Mouse (Mus musculus) intestine, embryonic 15.5 days (tissue): ENCODE data around the gene Arid3a. TPM values are rescaled to one million over a fixed set of nuclear protein-coding genes. Genes with fewer than 3 reads are reported as not detected.
A peak's percentile ranks its signal among the peaks of the same experiment; 100 is the strongest.

Experiments used
- ATAC-seq: fragments of 200-750 bp; cut with Nextera tagmentation; 2 replicates; pipeline ENCODE4 v1.8.0; 2017; ENCODE audit warnings: moderate TSS enrichment, moderate library complexity
- H3K27ac ChIP-seq: fragments of 300-500 bp; sonication (generic); 2 replicates; pipeline ENCODE4 v1.5.1; 2015; ENCODE audit warnings: mild to moderate bottlenecking, inconsistent platforms
- H3K27me3 ChIP-seq: fragments of 300-500 bp; sonication (generic); replicated peaks from 2 replicates; pipeline ENCODE4 v1.6.1; 2015; ENCODE audit warnings: inconsistent platforms
- H3K36me3 ChIP-seq: fragments of 300-500 bp; sonication (generic); 2 replicates; pipeline ENCODE4 v1.6.1; 2015; ENCODE audit warnings: inconsistent platforms
- H3K4me1 ChIP-seq: fragments of 300-500 bp; sonication (generic); replicated peaks from 2 replicates; pipeline ENCODE4 v1.6.1; 2015; ENCODE audit warnings: inconsistent platforms
- H3K4me2 ChIP-seq: fragments of 300-500 bp; sonication (generic); replicated peaks from 2 replicates; pipeline ENCODE4 v1.6.1; 2015; ENCODE audit warnings: mild to moderate bottlenecking, inconsistent platforms
- H3K4me3 ChIP-seq: fragments of 300-500 bp; sonication (generic); replicated peaks from 2 replicates; pipeline ENCODE4 v1.5.1; 2015; ENCODE audit warnings: inconsistent platforms
- H3K9ac ChIP-seq: fragments of 300-500 bp; sonication (generic); 2 replicates; pipeline ENCODE4 v1.6.1; 2015; ENCODE audit warnings: inconsistent platforms
- H3K9me3 ChIP-seq: fragments of 300-500 bp; sonication (generic); 2 replicates; pipeline ENCODE4 v1.6.1; 2016; ENCODE audit warnings: inconsistent platforms
- WGBS: fragments of 180-500 bp; shearing (Covaris S2); methylation state at CpG from one replicate; pipeline ENCODE4 v1.1.7; 2015; 5-methylcytosine and 5-hydroxymethylcytosine counted together
- polyA plus RNA-seq: library from polyadenylated mRNA; unstranded; fragments of >200 nt; fragmentation: Nextera tagmentation; extraction: Ambion mirVana; gene quantifications from 2 replicates; pipeline ENCODE4 v1.2.1, GENCODE M21; 2015

Gene Arid3a
- polyA plus RNA-seq, 1 experiment from 2014 or later = 18.7 TPM

DNA sequence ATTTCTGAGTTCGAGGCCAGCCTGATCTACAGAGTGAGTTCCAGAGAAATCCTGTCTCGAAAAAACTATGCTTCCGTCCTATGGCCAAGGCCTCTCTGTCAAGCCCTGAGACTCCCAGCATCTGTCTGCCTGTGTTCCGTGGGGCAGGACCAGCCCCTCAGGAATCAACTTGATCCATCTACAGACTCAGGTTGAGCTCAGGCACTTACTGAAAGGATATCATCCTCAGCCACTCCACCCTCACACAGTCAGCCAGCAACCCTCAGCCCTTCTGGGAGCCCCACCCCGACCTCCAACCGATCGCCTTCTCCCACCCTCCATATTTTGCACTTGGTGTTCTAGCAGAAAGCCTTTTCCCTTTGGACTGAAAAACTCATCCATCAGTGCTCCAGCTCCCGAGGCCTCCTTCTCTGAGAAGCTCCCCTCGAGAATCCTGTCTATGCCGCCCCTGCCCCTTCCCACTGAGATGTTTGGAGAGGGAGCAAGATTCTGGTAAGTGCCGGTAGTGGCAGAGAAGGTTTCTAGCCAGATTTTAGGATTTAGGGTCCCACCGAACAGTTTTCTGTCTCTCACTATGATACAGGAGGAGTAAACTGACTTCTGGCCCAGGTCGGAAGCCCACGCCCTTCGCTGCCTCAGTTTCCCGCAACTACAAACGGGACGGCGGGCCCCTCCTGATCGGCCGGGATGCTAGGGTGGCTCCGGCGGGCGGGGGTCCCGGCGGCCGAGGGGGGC, 61.1 kb downstream of the Arid3a start:
- Histone ChIP-seq H3K9me3 (no peaks in the 10 kb centered on the region), H3K4me3 (peak overlapping the region; percentile 69), H3K36me3 (peaks cover 20% of the 10 kb centered on the region), H3K9ac (peak overlapping the region; percentile 84), H3K4me2 (peak overlapping the region; percentile 89), H3K4me1 (peaks cover 47% of the 10 kb centered on the region), H3K27me3 (no peaks in the 10 kb centered on the region), H3K27ac (peak overlapping the region; percentile 96)
- no peak for ATAC-seq
- WGBS = 12% methylated on average over 27 of the region's 27 CpGs

GRCm38 (mm10) chr10:79988506-79989271, 61.8 kb downstream of the Arid3a start, which contains the start of gene Cnn2:
Gene Cnn2 (plus strand): TSS chr10:79988584.
- Histone ChIP-seq H3K4me1 (peaks cover 41% of the 10 kb centered on the region), H3K4me2 (peak within 1 kb of the TSS; percentile 89), H3K9ac (peak within 1 kb of the TSS; percentile 84), H3K27ac (peak within 1 kb of the TSS; percentile 96), H3K27me3 (no peaks in the 10 kb centered on the region), H3K4me3 (peak within 1 kb of the TSS; percentile 69), H3K9me3 (no peaks in the 10 kb centered on the region), H3K36me3 (peaks cover 27% of the 10 kb centered on the region)
- ATAC-seq = peak; percentile 10; the same call in 1 of the 2 replicates
- WGBS = under 1% methylated on average over 59 of the region's 59 CpGs

DNA sequence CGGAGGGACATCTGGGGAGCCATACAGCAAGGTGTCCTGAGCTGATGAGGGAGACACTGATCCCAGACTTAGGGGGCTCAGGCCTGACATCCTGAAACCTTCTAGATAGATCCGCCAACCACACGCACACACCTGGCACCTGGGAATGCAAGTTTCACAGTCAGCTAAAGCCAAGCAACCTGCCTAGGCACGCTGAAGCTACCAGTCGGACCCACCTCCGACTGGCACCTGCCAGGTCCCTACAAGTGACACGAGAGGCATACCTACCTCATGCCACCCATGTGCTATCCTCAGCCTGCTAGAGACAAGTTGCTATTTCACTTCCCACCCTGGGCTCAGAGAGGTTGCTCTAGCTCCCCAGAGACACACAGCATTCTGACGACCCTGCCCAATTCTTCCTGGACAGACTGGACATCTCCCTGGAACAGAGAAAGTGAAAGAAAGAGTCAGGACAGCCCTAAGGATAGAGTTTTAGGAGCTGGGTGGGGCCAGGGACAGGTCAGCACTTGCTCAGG, 62.5 kb downstream of the Arid3a start:
- ATAC-seq = no peak
- Histone ChIP-seq H3K27me3 (no peaks in the 10 kb centered on the region), H3K36me3 (peaks cover 31% of the 10 kb centered on the region), H3K27ac (peak overlapping the region; percentile 96), H3K4me1 (peaks cover 44% of the 10 kb centered on the region), H3K9me3 (no peaks in the 10 kb centered on the region), H3K4me3 (peak overlapping the region; percentile 69), H3K9ac (peak overlapping the region; percentile 84), H3K4me2 (peak overlapping the region; percentile 89)
- 30% methylated on average over 8 of the region's 8 CpGs for WGBS

- ATAC-seq = no peak
- peak overlapping the region; percentile 84 for H3K9ac ChIP-seq
Measured at GRCm38 (mm10) chr10:79989870-79990269, 63.0 kb downstream of the Arid3a start.

DNA sequence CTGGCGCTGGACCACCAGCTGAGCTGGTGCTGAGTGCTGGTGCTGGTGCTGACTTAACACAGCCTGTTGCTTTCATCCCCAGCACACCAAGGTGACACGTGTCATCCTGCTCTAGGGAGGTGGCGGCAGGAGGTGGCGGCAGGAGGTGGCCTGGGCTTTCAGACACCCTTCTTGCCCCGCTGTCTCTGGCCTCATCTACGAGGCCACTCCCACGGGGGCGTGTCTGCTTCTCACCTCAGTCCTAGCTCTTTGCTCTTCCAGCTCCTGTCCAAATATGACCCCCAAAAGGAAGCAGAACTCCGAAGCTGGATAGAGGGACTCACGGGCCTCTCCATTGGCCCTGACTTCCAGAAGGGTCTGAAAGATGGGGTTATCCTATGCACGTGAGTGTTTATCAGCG, 64.3 kb downstream of the Arid3a start:
- no peak overlapping the region for H3K9ac ChIP-seq
- WGBS = 72% methylated on average over 12 of the region's 12 CpGs
- ATAC-seq = no peak
- no peak overlapping the region for H3K27ac ChIP-seq
- peak overlapping the region; percentile 37 for H3K4me2 ChIP-seq
- peaks cover 39% of the 10 kb centered on the region for H3K36me3 ChIP-seq
- H3K4me3 ChIP-seq = 0 out of 2 replicates have a peak overlapping the region, but pooled peaks have one; percentile 10
- H3K27me3 ChIP-seq = no peaks in the 10 kb centered on the region
- peaks cover 46% of the 10 kb centered on the region for H3K4me1 ChIP-seq
- H3K9me3 ChIP-seq = no peaks in the 10 kb centered on the region

More at GRCm38 (mm10) chr10:79989870-79990269, 63.0 kb downstream of the Arid3a start:
- Histone ChIP-seq H3K27ac (0 out of 2 replicates have a peak overlapping the region, but pooled peaks have one; percentile 9), H3K4me1 (peaks cover 49% of the 10 kb centered on the region), H3K4me3 (peak overlapping the region; percentile 69), H3K27me3 (no peaks in the 10 kb centered on the region), H3K36me3 (peaks cover 36% of the 10 kb centered on the region), H3K9me3 (no peaks in the 10 kb centered on the region), H3K4me2 (peak overlapping the region; percentile 89)
- WGBS = 27% methylated on average over 15 of the region's 15 CpGs

GRCm38 (mm10) chr10:79991548-79991947, 64.7 kb downstream of the Arid3a start:
- Histone ChIP-seq H3K27me3 (no peaks in the 10 kb centered on the region), H3K4me2 (no peak overlapping the region), H3K4me3 (no peak overlapping the region), H3K27ac (no peak overlapping the region), H3K36me3 (peaks cover 39% of the 10 kb centered on the region), H3K9me3 (no peaks in the 10 kb centered on the region), H3K4me1 (peaks cover 41% of the 10 kb centered on the region), H3K9ac (no peak overlapping the region)
- ATAC-seq = no peak
- WGBS = 93% methylated on average over 6 of the region's 6 CpGs

GRCm38 (mm10) chr10:79994397-79995115, 67.7 kb downstream of the Arid3a start:
- peaks cover 39% of the 10 kb centered on the region for H3K36me3 ChIP-seq
- WGBS = 82% methylated on average over 16 of the region's 16 CpGs
- no peak overlapping the region for H3K4me3 ChIP-seq
- no peak overlapping the region for H3K9ac ChIP-seq
- H3K27me3 ChIP-seq = 0 out of 2 replicates have a peak, but pooled peaks cover 2% of the 10 kb centered on the region
- H3K4me1 ChIP-seq = peaks cover 31% of the 10 kb centered on the region
- no peaks in the 10 kb centered on the region for H3K9me3 ChIP-seq
- H3K27ac ChIP-seq = 0 out of 2 replicates have a peak overlapping the region, but pooled peaks have one; percentile 48
- ATAC-seq = no peak
- H3K4me2 ChIP-seq = no peak overlapping the region

GRCm38 (mm10) chr10:79995636-79996035, 68.8 kb downstream of the Arid3a start:
- no peak for ATAC-seq
- 77% methylated on average over 1 of the region's 1 CpGs for WGBS
- Histone ChIP-seq H3K9me3 (no peaks in the 10 kb centered on the region), H3K9ac (no peak overlapping the region), H3K4me2 (no peak overlapping the region), H3K36me3 (peaks cover 39% of the 10 kb centered on the region), H3K4me1 (peaks cover 26% of the 10 kb centered on the region), H3K27ac (no peak overlapping the region), H3K4me3 (no peak overlapping the region; the same call in 1 of the 2 replicates), H3K27me3 (0 out of 2 replicates have a peak, but pooled peaks cover 2% of the 10 kb centered on the region)

DNA sequence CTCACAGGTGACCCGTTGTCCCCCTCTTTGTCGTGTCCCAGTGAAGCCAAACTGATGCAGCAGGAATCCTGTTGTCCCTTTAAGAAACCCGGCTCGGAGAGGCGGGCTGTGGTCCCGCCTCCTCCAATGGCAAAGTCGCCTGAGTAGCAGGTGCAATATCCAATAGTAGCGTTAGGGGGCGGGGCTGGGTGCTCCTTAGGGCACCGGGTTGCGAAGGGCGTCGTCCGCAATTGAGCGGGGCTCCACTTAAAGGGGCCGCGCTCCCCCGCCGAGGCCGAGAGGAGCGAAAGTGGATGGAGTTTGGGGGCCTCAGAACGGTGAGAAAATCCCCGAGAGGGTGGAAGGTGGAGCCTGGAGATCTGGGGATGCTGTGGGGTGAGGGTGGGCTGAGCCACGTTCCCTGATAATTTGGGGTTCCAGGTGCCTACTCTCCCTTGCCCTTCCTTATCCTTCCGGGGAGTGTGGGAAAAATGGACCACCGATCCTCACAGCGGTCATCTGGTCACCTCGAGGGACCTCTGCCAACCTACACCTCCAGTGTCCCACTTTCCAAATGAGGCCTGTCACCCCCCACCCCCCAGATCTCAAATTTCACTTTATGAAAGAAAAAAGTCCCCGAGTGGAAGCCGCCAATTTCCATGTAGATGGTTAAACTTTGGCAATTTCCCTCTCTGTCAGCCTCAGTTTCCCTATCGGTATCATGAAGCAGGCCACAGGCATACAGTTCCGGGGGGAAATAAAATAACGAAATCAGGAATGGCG, 69.6 kb downstream of the Arid3a start, which contains the start of gene Abca7:
Gene Abca7, plus strand, starts transcription at position 223 of the 762 bp plus-strand sequence.
- Histone ChIP-seq H3K4me1 (peaks cover 22% of the 10 kb centered on the region), H3K27ac (peak within 1 kb of the TSS; percentile 56), H3K9ac (peak within 1 kb of the TSS; percentile 57), H3K36me3 (peaks cover 32% of the 10 kb centered on the region), H3K4me3 (peak within 1 kb of the TSS; percentile 55), H3K4me2 (peak within 1 kb of the TSS; percentile 91), H3K9me3 (no peaks in the 10 kb centered on the region), H3K27me3 (0 out of 2 replicates have a peak, but pooled peaks cover 2% of the 10 kb centered on the region)
- under 1% methylated on average over 34 of the region's 34 CpGs for WGBS
- peak; percentile 92 for ATAC-seq

GRCm38 (mm10) chr10:79997034-79997760, 70.4 kb downstream of the Arid3a start:
- WGBS = under 1% methylated on average over 35 of the region's 35 CpGs
- peak overlapping the region; percentile 91 for H3K4me2 ChIP-seq
- peaks cover 22% of the 10 kb centered on the region for H3K4me1 ChIP-seq
- H3K27ac ChIP-seq = peak overlapping the region; percentile 56
- H3K9ac ChIP-seq = peak overlapping the region; percentile 57
- H3K36me3 ChIP-seq = peaks cover 25% of the 10 kb centered on the region
- H3K9me3 ChIP-seq = no peaks in the 10 kb centered on the region
- ATAC-seq = peak; percentile 60
- H3K27me3 ChIP-seq = 0 out of 2 replicates have a peak, but pooled peaks cover 2% of the 10 kb centered on the region
- peak overlapping the region; percentile 55 for H3K4me3 ChIP-seq
